In the genomic region with DNA sequence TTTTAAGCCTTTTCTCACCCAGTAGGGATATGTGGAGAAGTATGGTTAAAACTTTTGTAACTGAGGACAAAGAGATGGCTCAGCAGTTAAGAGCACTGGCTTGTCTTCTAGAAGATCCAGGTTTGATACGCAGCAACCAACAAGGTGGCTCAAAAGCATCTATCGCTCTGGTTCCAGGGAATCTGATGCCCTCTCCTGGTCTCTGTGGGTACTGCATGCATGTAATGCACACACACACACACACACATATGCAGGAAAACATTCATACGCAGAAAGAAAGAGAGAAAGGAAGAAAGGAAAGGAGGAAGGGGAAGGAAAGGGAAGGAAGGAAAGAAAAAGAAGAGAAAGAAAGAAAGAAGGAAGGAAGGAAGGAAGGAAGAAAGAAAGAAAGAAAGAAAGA, we compare ENCODE assay signal across 34 mouse cellular contexts.
A peak's percentile ranks its signal among the peaks of the same experiment; 100 is the strongest.
DNase-seq lines count a peak whose midpoint lies in the region; ATAC-seq and TF ChIP-seq lines count a peak whose summit lies in the region.
"Had no signal": no experiment of that assay in that cellular context is flagged by ENCODE, and none has a peak within 500 bp of the region (broad histone marks: within the 10 kb centered on the region; RNA-seq: fewer than 3 reads in every experiment).

No protein-coding gene starts in this region.

- H3K4me3 ChIP-seq in kidney, postnatal 0 days (replicated peaks; ENCODE audit: low read depth, low read length): no peak overlapping the region
- H3K4me3 ChIP-seq in kidney, embryonic 14.5 days (ENCODE audit: low read length): no peak overlapping the region
- H3K4me3 ChIP-seq in lung, embryonic 14.5 days (ENCODE audit: low read depth, low read length): no peak overlapping the region
- H3K4me3 ChIP-seq: erythroblast, embryonic 14.5 days; forebrain, embryonic 12.5 days; heart, embryonic 12.5 days; kidney, embryonic 15.5 days; limb, embryonic 12.5 days; liver, embryonic 12.5 days; lung, embryonic 15.5 days; megakaryocyte, embryonic 14.5 days; midbrain, embryonic 12.5 days; neural tube, embryonic 15.5 days had no signal

- H3K27me3 ChIP-seq in kidney, postnatal 0 days (ENCODE audit: insufficient read depth, low read length): no peaks in the 10 kb centered on the region
- no peaks in the 10 kb centered on the region for H3K27me3 ChIP-seq in kidney, embryonic 14.5 days (ENCODE audit: control insufficient read depth, insufficient read depth, low read length)
- no peaks in the 10 kb centered on the region for H3K27me3 ChIP-seq in lung, embryonic 14.5 days (ENCODE audit: insufficient read depth, low read length)
- H3K27me3 ChIP-seq: forebrain, embryonic 12.5 days; heart, embryonic 12.5 days; kidney, embryonic 15.5 days; limb, embryonic 12.5 days; liver, embryonic 12.5 days; lung, embryonic 15.5 days; megakaryocyte, embryonic 14.5 days; midbrain, embryonic 12.5 days; neural tube, embryonic 15.5 days had no signal

- no peaks in the 10 kb centered on the region for H3K4me1 ChIP-seq in kidney, postnatal 0 days (replicated peaks; ENCODE audit: insufficient read depth, low read length)
- no peaks in the 10 kb centered on the region for H3K4me1 ChIP-seq in kidney, embryonic 14.5 days (ENCODE audit: control insufficient read depth, insufficient read depth, low read length)
- no peaks in the 10 kb centered on the region for H3K4me1 ChIP-seq in lung, embryonic 14.5 days (ENCODE audit: insufficient read depth)
- H3K4me1 ChIP-seq: forebrain, embryonic 12.5 days; heart, embryonic 12.5 days; kidney, embryonic 15.5 days; limb, embryonic 12.5 days; liver, embryonic 12.5 days; lung, embryonic 15.5 days; megakaryocyte, embryonic 14.5 days; midbrain, embryonic 12.5 days had no signal

- ATAC-seq in kidney, postnatal 0 days (replicated peaks; ENCODE audit: low FRiP score, low read depth): no peak
- ATAC-seq in kidney, embryonic 14.5 days (ENCODE audit: low FRiP score, low TSS enrichment): no peak
- no peak for ATAC-seq in lung, embryonic 14.5 days (ENCODE audit: insufficient read depth)
- ATAC-seq: CD4-positive, CD25-positive, alpha-beta regulatory T cell, adult 4 months; inflammation-experienced regulatory T-cells, adult 6 months; liver, embryonic 12.5 days had no signal

- 96% methylated on average over 3 of the region's 3 CpGs for WGBS in kidney, postnatal 0 days
- 94% methylated on average over 3 of the region's 3 CpGs for WGBS in kidney, embryonic 14.5 days
- WGBS in lung, embryonic 14.5 days: 91% methylated on average over 3 of the region's 3 CpGs

- H3K9me3 ChIP-seq in kidney, postnatal 0 days (replicated peaks; ENCODE audit: low read length): no peaks in the 10 kb centered on the region
- H3K9me3 ChIP-seq in kidney, embryonic 14.5 days (ENCODE audit: control insufficient read depth, low read length): 0 out of 2 replicates have a peak, but pooled peaks cover 7% of the 10 kb centered on the region
- H3K9me3 ChIP-seq in lung, embryonic 14.5 days (ENCODE audit: low read depth, low read length): peaks cover 6% of the 10 kb centered on the region; the same call in 1 of the 2 replicates
- H3K9me3 ChIP-seq: forebrain, embryonic 12.5 days; kidney, embryonic 15.5 days; lung, embryonic 15.5 days; neural tube, embryonic 15.5 days had no signal

- no peak overlapping the region for H3K9ac ChIP-seq in kidney, postnatal 0 days (ENCODE audit: low read depth, low read length)
- H3K9ac ChIP-seq in kidney, embryonic 14.5 days (ENCODE audit: low read depth, low read length): no peak overlapping the region
- no peak overlapping the region for H3K9ac ChIP-seq in lung, embryonic 14.5 days
- H3K9ac ChIP-seq: forebrain, embryonic 12.5 days; heart, embryonic 12.5 days; hindbrain, embryonic 14.5 days; kidney, embryonic 15.5 days; limb, embryonic 12.5 days; liver, embryonic 12.5 days; lung, embryonic 15.5 days; midbrain, embryonic 12.5 days; neural tube, embryonic 15.5 days had no signal

- TF ChIP-seq CTCF in kidney, postnatal 0 days (IDR thresholded peaks at IDR 0.05; ENCODE audit: low read depth): peak; percentile 20; the same call in 1 of the 2 replicates
- TF ChIP-seq CTCF in lung, embryonic 14.5 days (IDR thresholded peaks at IDR 0.05; ENCODE audit: low read depth): peak; percentile 21; the same call in 1 of the 2 replicates

- H3K36me3 ChIP-seq in kidney, postnatal 0 days (ENCODE audit: insufficient read depth, low read length): no peaks in the 10 kb centered on the region
- H3K36me3 ChIP-seq in kidney, embryonic 14.5 days (ENCODE audit: control insufficient read depth, insufficient read depth, low read length): no peaks in the 10 kb centered on the region
- no peaks in the 10 kb centered on the region for H3K36me3 ChIP-seq in lung, embryonic 14.5 days (ENCODE audit: insufficient read depth)
- H3K36me3 ChIP-seq: forebrain, embryonic 12.5 days; heart, embryonic 12.5 days; kidney, embryonic 15.5 days; limb, embryonic 12.5 days; liver, embryonic 12.5 days; lung, embryonic 15.5 days; midbrain, embryonic 12.5 days; neural tube, embryonic 15.5 days had no signal

- no peak overlapping the region for H3K4me2 ChIP-seq in kidney, postnatal 0 days (ENCODE audit: low read length)
- H3K4me2 ChIP-seq in kidney, embryonic 14.5 days (replicated peaks; ENCODE audit: low read depth, low read length): no peak overlapping the region
- H3K4me2 ChIP-seq in lung, embryonic 14.5 days: no peak overlapping the region
- H3K4me2 ChIP-seq: forebrain, embryonic 12.5 days; heart, embryonic 12.5 days; hindbrain, embryonic 14.5 days; kidney, embryonic 15.5 days; limb, embryonic 12.5 days; liver, embryonic 12.5 days; lung, embryonic 15.5 days; midbrain, embryonic 12.5 days; neural tube, embryonic 15.5 days had no signal

- H3K27ac ChIP-seq in kidney, postnatal 0 days: no peak overlapping the region
- no peak overlapping the region for H3K27ac ChIP-seq in kidney, embryonic 14.5 days (ENCODE audit: low read depth, low read length)
- no peak overlapping the region for H3K27ac ChIP-seq in lung, embryonic 14.5 days (ENCODE audit: low read depth)
- H3K27ac ChIP-seq: forebrain, embryonic 12.5 days; hindbrain, embryonic 14.5 days; kidney, embryonic 15.5 days; limb, embryonic 12.5 days; liver, embryonic 12.5 days; lung, embryonic 15.5 days; midbrain, embryonic 12.5 days; neural tube, embryonic 15.5 days had no signal

- DNase-seq in kidney, postnatal 0 days (ENCODE audit: low spot score): no peak
- DNase-seq in lung, embryonic 14.5 days: no peak
- no peak for DNase-seq in lung, postnatal 10 days
- DNase-seq in ES-CJ7 (ENCODE audit: low read depth, low spot score): peak; percentile 43
- peak; percentile 71 for DNase-seq in ZHBTc4 (ENCODE audit: low read depth, low spot score)
- DNase-seq in left cerebral cortex, adult 8-10 months (ENCODE audit: low spot score in 2 of 2): no peak
- DNase-seq: adrenal gland, postnatal 14 days; cerebellum, adult 18-20 months; cerebellum, postnatal 14 days; gastrocnemius, postnatal 25 days; heart, adult 18-20 months; heart, postnatal 4 days; kidney, adult 11 months; kidney, postnatal 36 days; layer of hippocampus, postnatal 36 days; lung, postnatal 4 days; retina, postnatal 1 day; right cerebral cortex, postnatal 14 days; thymus, adult 18-20 months; thymus, postnatal 25 days had no signal

Comparison
In these comparisons a context has a peak if more than half of its experiments do, and no peak if none do; other contexts are left out.
1. DNase-seq: peak in ES-CJ7 (single experiment) and ZHBTc4 (single experiment); none in kidney, postnatal 0 days (single experiment), lung, embryonic 14.5 days (single experiment), lung, postnatal 10 days (single experiment) and left cerebral cortex, adult 8-10 months (0 of 2).